ENCODE assay signal across 18 mouse cellular contexts in the genomic region with DNA sequence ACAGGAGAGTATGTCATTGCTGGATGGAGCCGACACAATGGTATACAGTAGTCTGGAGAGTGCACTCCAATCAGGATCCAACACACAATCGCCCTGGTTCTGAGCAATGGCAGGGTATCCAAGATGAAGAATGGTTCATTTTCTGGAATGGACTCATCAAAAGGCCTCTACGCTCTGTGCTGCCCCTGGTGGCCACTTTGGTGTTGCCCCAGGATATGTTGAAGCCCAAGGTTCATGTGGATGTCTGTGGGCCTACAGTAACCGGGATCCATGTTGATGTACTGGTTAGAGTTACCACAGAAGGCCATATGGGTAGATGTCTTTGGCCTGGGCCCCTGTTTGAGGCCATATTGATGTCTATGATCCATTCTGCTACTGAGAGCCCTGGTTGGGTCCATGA. TPM values are rescaled to one million over a fixed set of nuclear protein-coding genes. Genes with fewer than 3 reads are reported as not detected.
A peak's percentile ranks its signal among the peaks of the same experiment; 100 is the strongest.
DNase-seq lines count a peak whose midpoint lies in the region; TF ChIP-seq lines count a peak whose summit lies in the region.
"Had no signal": no experiment of that assay in that cellular context is flagged by ENCODE, and none has a peak within 500 bp of the region (broad histone marks: within the 10 kb centered on the region; RNA-seq: fewer than 3 reads in every experiment).

No protein-coding gene starts in this region.

- no peaks in the 10 kb centered on the region for H3K36me3 ChIP-seq in E14TG2a.4 (ENCODE audit: insufficient read depth, low read length)
- H3K36me3 ChIP-seq: embryonic facial prominence, embryonic 12.5 days; limb, embryonic 15.5 days; midbrain, embryonic 10.5 days had no signal

- H3K4me3 ChIP-seq in layer of hippocampus, adult 2 months = no peak overlapping the region
- no peak overlapping the region for H3K4me3 ChIP-seq in E14TG2a.4 (replicated peaks; ENCODE audit: low read length)
- H3K4me3 ChIP-seq in bone marrow macrophage, adult 2 months (ENCODE audit: insufficient read depth, low read length) = no peak overlapping the region
- H3K4me3 ChIP-seq: embryonic facial prominence, embryonic 12.5 days; limb, embryonic 15.5 days; midbrain, embryonic 10.5 days had no signal

- no peaks in the 10 kb centered on the region for H3K4me1 ChIP-seq in E14TG2a.4 (replicated peaks; ENCODE audit: low read depth, low read length)
- H3K4me1 ChIP-seq in bone marrow macrophage, adult 2 months (ENCODE audit: control insufficient read depth, insufficient read depth, low read length) = no peaks in the 10 kb centered on the region
- H3K4me1 ChIP-seq: embryonic facial prominence, embryonic 12.5 days; limb, embryonic 15.5 days; midbrain, embryonic 10.5 days had no signal

- TF ChIP-seq POLR2A in bone marrow macrophage, adult 2 months (IDR thresholded peaks at IDR 0.05; ENCODE audit: borderline replicate concordance, low read depth, low read length) = no peak

- 0 out of 2 replicates have a peak, but pooled peaks have one; percentile 10 for TF ChIP-seq CTCF in layer of hippocampus, adult 2 months (conservative IDR thresholded peaks at IDR 0.05)
- TF ChIP-seq CTCF in E14TG2a.4 (conservative IDR thresholded peaks at IDR 0.05; ENCODE audit: low read length) = peak; percentile 50
- TF ChIP-seq CTCF in bone marrow macrophage, adult 2 months (IDR thresholded peaks at IDR 0.05; ENCODE audit: low read depth, low read length) = 0 out of 2 replicates have a peak, but pooled peaks have one; percentile 13

- 0 out of 2 replicates have a peak, but pooled peaks cover 6% of the 10 kb centered on the region for H3K9me3 ChIP-seq in E14TG2a.4 (ENCODE audit: low read length)
- H3K9me3 ChIP-seq: embryonic facial prominence, embryonic 12.5 days; limb, embryonic 15.5 days; midbrain, embryonic 10.5 days had no signal

- peaks cover 3% of the 10 kb centered on the region for H3K27me3 ChIP-seq in E14TG2a.4 (ENCODE audit: insufficient read depth, low read length)
- H3K27me3 ChIP-seq: embryonic facial prominence, embryonic 12.5 days; limb, embryonic 15.5 days had no signal

- H3K27ac ChIP-seq in layer of hippocampus, adult 2 months = no peak overlapping the region
- no peak overlapping the region for H3K27ac ChIP-seq in bone marrow macrophage, adult 2 months (ENCODE audit: insufficient read depth, low read depth, low read length)
- H3K27ac ChIP-seq: embryonic facial prominence, embryonic 12.5 days; limb, embryonic 15.5 days; midbrain, embryonic 10.5 days had no signal

- no peak for DNase-seq in layer of hippocampus, adult 2 months (ENCODE audit: low spot score in 2 of 2)
- no peak for DNase-seq in layer of hippocampus, postnatal 25 days (ENCODE audit: extremely low spot score in 1 of 2, low spot score in 1 of 2)
- DNase-seq in 3T3-L1 (ENCODE audit: low read depth, low spot score) = peak; percentile 17
- DNase-seq in adrenal gland, postnatal 10 days = no peak
- DNase-seq in adrenal gland, adult 18-20 months (ENCODE audit: low spot score in 2 of 2) = no peak
- DNase-seq in heart, adult 9 months (ENCODE audit: low spot score in 2 of 2) = no peak
- DNase-seq: adrenal gland, postnatal 36 days; cerebellum, postnatal 25 days; gastrocnemius, postnatal 25 days had no signal

RNA-seq across cellular contexts. Expression of a gene that starts 31.1 kb away (rescaled TPM):
- total RNA-seq in layer of hippocampus, adult 2 months (2021) = 1 to 10 TPM in 1 of 2 experiments, under 1 TPM in 1; 0.23 to 1.5 TPM
- total RNA-seq in layer of hippocampus, postnatal 25 days (2021) = under 1 TPM; 0.34 to 0.56 TPM
- polyA plus RNA-seq in bone marrow macrophage, adult 2 months (2012; ENCODE audit: insufficient read depth, insufficient read length, missing spikeins) = not detected in 2 replicates
- total RNA-seq in adrenal gland, postnatal 10 days (2021) = not detected
- total RNA-seq in adrenal gland, adult 18-20 months (2021) = not detected
- total RNA-seq: adrenal gland, postnatal 36 days; gastrocnemius, postnatal 25 days; heart, postnatal 25 days had no signal
- polyA plus RNA-seq: embryonic facial prominence, embryonic 12.5 days; heart, embryonic 11.5 days; kidney, embryonic 14.5 days; limb, embryonic 15.5 days; lung, postnatal 0 days; midbrain, embryonic 10.5 days had no signal
